Mouse (Mus musculus): ENCODE results near the gene Dusp1.

DNA sequence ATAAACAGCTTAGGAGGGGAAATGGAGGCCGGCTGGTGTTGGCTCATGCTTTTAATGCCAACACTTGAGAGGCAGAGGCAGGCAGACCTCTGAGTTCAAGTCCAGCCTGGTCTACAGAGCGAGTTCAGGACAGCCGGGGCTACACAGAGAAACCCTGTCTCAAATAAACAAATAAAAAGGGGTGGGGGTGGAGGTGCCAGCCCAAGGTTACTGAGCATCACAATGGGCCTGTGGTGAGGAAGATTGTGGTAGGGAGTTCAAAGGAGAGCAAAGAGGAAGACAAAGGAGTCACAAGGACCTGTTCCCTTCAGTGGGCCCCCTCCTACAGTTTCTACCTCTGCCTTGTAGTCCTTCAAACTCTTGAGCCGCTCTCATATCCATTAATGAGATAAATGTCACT lies 50.7 kb downstream of the Dusp1 start:
- TF ChIP-seq REST (IDR thresholded peaks at IDR 0.05; ENCODE audit: insufficient read depth, insufficient read length) (no peak), POLR2A (IDR thresholded peaks at IDR 0.05; ENCODE audit: insufficient read length, low read depth) (no peak), MYOG (IDR thresholded peaks at IDR 0.05; ENCODE audit: control insufficient read depth in 1 of 3, insufficient read depth in 1 of 3, insufficient read length in 2 of 3, low read depth in 2 of 3) (no peak), E2F4 (IDR thresholded peaks at IDR 0.05; ENCODE audit: insufficient read depth) (no peak), CEBPB (IDR thresholded peaks at IDR 0.05; ENCODE audit: insufficient read depth, poor library complexity, severe bottlenecking) (no peak), TCF12 (IDR thresholded peaks at IDR 0.05; ENCODE audit: insufficient read depth, poor library complexity, severe bottlenecking) (no peak), USF1 (IDR thresholded peaks at IDR 0.05; ENCODE audit: low read depth) (no peak), SRF (IDR thresholded peaks at IDR 0.05; ENCODE audit: control insufficient read depth, insufficient read length, low read depth) (no peak), POLR2AphosphoS2 (IDR thresholded peaks at IDR 0.05; ENCODE audit: insufficient read length, low read depth) (no peak), MAX (IDR thresholded peaks at IDR 0.05; ENCODE audit: low read depth) (no peak), TCF3 (IDR thresholded peaks at IDR 0.05; ENCODE audit: insufficient read length, low read depth) (no peak), MYOD1 (IDR thresholded peaks at IDR 0.05; ENCODE audit: control insufficient read depth in 1 of 3, insufficient read length in 2 of 3, low read depth in 2 of 3) (no peak)

All from myocyte (in vitro differentiated cells).